Mouse (Mus musculus) CD4-positive, CD25-positive, alpha-beta regulatory T cell, adult 9 weeks (primary cell): Measurements from ENCODE around the gene Cct3. TPM values are rescaled to one million over a fixed set of nuclear protein-coding genes. Genes with fewer than 3 reads are reported as not detected.

Source experiments
- polyA plus RNA-seq: library from polyadenylated mRNA; unstranded; fragments of 100-300 nt; shearing (Covaris generic); gene quantifications from one replicate; pipeline ENCODE4 v1.2.1, GENCODE M21; 2017

Gene Cct3
- polyA plus RNA-seq, result 344 TPM

GRCm38 (mm10) chr3:88296561-88297318 lies at the start of gene Cct3, which contains the start of gene Tsacc:
Gene Cct3 (plus strand): TSS chr3:88297116.
Gene Tsacc (minus strand): TSS chr3:88296999.

GRCm38 (mm10) chr3:88254268-88254926 lies 42.5 kb upstream of the Cct3 start, which contains the start of gene Rhbg:
Gene Rhbg (minus strand): TSS chr3:88254709.

GRCm38 (mm10) chr3:88287110-88287509 lies 9.8 kb upstream of the Cct3 start, which contains the start of gene Gm38392:
Gene Gm38392 (minus strand): TSS chr3:88287210.

GRCm38 (mm10) chr3:88324951-88325405 lies 28.1 kb downstream of the Cct3 start, which contains the start of gene Glmp:
Gene Glmp (plus strand): TSS chr3:88325023.

GRCm38 (mm10) chr3:88336058-88337013 lies 39.4 kb downstream of the Cct3 start, which contains the start of the genes Tmem79 and Smg5:
Gene Tmem79 (minus strand): TSS chr3:88336148.
Gene Smg5 (plus strand): TSS chr3:88336260.

GRCm38 (mm10) chr3:88364337-88364736 lies 67.4 kb downstream of the Cct3 start, which contains the start of gene Paqr6:
Gene Paqr6 (plus strand): TSS chr3:88364584.

Other genes starting within 250 kb of the Cct3 start
- gene Naxe, start 238.6 kb upstream of the Cct3 start, polyA plus RNA-seq, result 102 TPM
- not detected for gene Ttc24, start 218.8 kb upstream of the Cct3 start, polyA plus RNA-seq
- 0.84 TPM for gene Iqgap3, start 215.1 kb upstream of the Cct3 start, polyA plus RNA-seq
- 22.5 TPM for gene Mef2d, start 154.7 kb upstream of the Cct3 start, polyA plus RNA-seq
- not detected for gene Rhbg, start 42.4 kb upstream of the Cct3 start, polyA plus RNA-seq
- not detected for gene Gm38392, start 9.9 kb upstream of the Cct3 start, polyA plus RNA-seq
- gene Tsacc, start 117 bp upstream of the Cct3 start, polyA plus RNA-seq, result 13.7 TPM
- gene Glmp, start 27.9 kb downstream of the Cct3 start, polyA plus RNA-seq, result 385 TPM
- gene Tmem79, start 39.0 kb downstream of the Cct3 start, polyA plus RNA-seq, result 1.4 TPM
- 47.8 TPM for gene Smg5, start 39.1 kb downstream of the Cct3 start, polyA plus RNA-seq
- not detected for gene Paqr6, start 67.5 kb downstream of the Cct3 start, polyA plus RNA-seq
- not detected for gene Bglap3, start 75.6 kb downstream of the Cct3 start, polyA plus RNA-seq
- gene Bglap2, start 81.6 kb downstream of the Cct3 start, polyA plus RNA-seq, result not detected
- not detected for gene Bglap, start 87.3 kb downstream of the Cct3 start, polyA plus RNA-seq
- gene Pmf1, start 113.2 kb downstream of the Cct3 start, polyA plus RNA-seq, result 44.0 TPM
- 25.6 TPM for gene Slc25a44, start 128.0 kb downstream of the Cct3 start, polyA plus RNA-seq
- gene Sema4a, start 164.1 kb downstream of the Cct3 start, polyA plus RNA-seq, result 80.1 TPM
- 9.1 TPM for gene Lmna, start 212.8 kb downstream of the Cct3 start, polyA plus RNA-seq
- gene Mex3a, start 235.3 kb downstream of the Cct3 start, polyA plus RNA-seq, result 0.32 TPM